Mouse (Mus musculus): ENCODE data around the gene Mlph.

The Mlph gene

DNA sequence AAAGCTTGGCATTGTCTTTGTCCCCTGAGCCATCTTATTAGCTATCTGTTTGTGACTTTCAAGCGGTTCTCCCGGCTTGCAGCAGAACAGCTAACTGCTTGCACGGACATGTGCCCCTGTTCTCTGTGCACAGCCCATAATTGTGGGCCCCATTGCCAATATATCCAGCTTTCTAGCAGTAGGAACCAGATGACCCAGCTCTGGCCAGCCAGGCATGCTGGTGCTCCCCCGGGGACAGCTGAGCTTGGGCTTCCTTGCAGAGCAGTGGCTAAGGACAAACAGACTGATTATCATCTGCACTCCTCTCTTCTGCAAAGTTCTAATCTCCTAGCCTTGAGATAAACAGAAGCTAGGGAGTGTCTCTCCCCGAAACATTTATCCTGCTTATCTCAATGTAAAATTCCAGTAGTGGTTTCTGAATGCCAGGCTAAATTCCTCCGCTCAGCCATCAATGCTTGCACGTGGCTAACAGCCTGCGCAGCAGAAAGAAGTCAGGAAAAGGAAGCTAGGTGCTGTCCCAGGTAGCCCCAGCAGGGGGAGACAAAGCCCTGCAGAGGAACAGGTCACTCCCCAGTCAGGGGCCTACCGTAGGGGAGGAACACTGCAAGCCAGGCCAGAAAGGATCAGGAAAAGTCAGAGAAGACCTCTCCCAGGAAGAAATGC, 58.2 kb downstream of the Mlph start:
- peak; percentile 56 to 63 for DNase-seq

DNA sequence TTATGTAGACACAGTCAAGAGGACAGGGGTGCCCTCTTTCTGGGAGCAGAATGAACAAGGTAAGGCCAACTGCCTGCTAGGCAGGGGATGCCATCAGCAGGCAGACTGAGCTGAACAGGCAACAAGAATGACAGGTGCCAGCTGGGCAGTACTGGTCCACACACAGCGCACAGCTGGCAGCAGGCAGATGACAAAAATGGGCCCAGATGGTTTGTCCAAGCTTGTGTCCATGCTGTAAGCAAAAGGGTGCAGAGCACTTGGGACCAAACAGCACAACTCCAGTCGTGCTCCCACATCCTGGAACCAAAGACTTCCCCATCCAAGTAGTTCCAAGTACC, 58.7 kb downstream of the Mlph start:
- no peak for DNase-seq

DNA sequence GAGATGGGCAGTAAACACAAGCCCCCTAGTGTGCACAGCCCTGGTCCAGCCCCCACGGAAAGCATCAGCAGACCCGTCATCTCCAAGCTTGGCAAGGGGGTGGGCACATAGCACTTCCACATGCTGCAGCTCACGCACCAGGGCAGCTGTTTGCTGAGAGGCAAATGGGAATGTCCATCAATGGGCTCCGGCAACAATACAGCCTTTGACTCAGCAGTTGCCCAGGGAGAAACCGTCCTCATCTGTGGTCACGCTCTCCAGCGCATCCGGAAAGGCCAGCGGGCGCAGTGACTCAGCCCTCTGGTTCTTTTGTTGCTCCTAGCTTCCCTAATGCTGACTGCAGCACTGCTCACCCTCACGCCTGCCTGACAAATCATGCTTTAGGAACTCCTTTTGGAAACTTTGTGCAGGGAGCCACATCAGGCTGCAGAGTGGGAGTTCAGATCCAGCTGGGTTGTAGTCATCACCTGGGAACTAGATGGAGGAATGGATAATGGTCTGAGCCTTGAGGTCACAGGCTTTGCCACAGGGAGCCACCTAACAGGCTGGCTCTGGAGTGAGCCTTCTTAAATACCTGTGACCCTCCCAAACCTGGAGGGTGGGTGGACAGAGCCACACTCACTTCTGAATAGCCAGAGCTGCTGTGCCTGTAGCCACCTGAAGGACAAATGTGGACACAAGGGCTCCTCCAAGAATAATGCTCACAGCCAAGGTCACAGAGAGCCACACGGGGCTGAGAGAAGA, 60.2 kb downstream of the Mlph start:
- no peak for DNase-seq

GRCm38 (mm10) chr1:90975960-90976359, 61.1 kb downstream of the Mlph start:
- DNase-seq, result no peak

DNA sequence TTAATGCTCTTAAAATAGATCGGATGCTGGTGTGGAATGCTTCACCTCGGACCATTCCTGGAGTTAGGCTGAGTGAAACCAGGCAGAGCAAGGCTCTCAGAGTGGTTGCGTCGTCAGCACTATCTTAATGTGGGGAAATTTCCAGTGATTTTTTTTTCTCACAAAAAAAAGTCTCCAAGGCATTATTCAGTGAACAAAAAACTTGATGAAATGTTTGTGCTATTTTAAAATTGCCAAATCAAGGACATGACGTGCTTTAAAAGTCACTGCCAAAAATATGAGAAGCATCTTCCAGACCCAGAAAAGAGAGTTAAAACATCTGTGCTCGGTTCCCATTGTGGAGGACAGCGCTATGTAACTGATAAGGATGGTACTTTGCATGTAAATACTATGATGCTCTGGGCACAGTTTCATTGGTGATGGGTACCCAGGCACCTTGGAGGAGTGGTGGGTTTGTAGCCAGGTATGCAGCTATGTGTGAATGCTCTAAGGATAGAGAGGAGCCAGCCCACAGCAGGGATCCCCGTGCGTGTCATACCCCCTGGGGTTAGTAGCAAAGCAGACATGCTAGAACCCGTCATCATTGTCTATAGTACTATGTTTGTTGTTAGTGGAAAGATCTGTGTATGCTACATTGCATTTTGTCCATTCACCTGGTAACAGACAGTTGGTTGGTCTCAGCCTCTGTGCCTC, 65.9 kb downstream of the Mlph start:
- no peak for DNase-seq

DNA sequence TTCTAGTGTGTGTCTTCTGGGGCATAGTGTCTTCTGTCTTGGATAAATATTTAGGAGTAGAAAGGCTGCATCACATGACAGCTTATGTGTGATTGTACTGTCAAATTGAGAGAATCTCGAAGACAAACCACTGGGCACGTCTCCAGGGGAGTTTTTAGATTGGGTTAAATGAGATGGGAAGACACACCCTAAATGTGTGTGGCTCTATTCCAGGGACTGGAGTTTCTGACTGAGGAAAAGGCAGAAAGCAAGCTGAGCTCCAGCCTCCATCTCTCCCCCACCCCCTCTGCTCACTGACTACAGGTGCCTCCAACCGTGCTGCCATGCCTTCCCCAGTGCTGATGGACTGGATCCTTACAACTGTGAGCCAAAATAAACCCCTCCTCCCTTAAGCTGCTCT, 66.5 kb downstream of the Mlph start:
- no peak for DNase-seq

GRCm38 (mm10) chr1:90995916-90996315, 81.0 kb downstream of the Mlph start:
- DNase-seq, result no peak

- no peak for DNase-seq
Observed at GRCm38 (mm10) chr1:90997136-90997535, 82.3 kb downstream of the Mlph start.

DNA sequence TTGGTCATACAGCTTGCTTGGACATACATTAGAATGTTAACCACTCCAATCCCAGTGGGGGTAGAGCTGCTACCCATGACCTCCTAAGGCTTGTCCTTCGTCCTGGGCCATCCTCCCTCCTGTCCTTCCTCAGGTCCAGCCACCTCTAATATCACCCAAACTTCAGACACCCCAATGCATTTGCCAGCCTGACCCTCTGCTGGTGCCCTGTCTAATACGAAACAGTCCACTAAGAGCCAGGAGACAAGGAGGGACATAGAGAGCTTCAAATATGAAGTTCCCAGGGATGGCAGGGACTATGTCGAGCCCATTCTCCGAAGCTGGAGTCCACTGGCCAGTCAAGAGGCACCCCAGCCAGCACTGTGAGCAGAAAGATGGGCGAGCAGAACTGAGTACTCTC, 82.8 kb downstream of the Mlph start:
- DNase-seq, result no peak

- no peak for DNase-seq
Observed at GRCm38 (mm10) chr1:90998268-90998890, 83.5 kb downstream of the Mlph start, which contains the start of gene Lrrfip1. TSS of gene Lrrfip1 (plus strand) at chr1:90998737.

DNA sequence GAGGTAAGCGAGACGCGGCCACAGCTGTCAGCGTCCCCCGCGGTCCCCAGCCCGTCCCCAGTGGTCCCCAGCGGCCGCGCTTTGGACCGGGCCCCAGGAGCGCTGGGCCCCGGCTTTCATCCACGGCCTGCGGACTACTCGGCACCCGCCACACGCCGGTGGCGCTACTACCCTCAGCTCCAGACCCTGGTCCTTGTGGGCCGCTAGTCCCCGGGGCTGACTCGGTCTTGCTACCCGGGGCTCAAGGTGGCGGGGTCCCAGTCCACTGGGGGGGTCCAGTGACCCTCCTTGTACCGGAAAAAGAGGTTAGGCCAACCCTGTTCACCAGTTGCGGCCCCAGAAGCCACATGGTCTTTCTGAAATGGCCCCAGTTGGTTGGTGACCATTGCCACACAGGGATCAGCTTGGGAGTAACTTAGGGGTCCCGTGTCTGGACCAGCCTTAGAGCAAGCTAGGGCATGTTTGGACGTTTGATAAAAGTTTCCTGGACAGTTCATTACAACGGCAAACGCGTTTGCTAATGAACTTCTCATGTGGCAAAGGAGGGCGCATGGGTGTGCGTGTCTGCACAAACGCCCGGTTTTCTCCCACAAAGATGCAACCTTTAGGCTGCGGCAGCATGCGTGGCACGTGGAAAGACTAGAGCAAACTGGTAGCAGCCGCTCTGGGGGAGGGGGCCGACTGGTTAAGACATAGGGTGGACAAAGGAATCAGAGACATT, 84.2 kb downstream of the Mlph start:
- DNase-seq, result no peak

- no peak for DNase-seq
Observed at GRCm38 (mm10) chr1:90999911-91000601, 85.2 kb downstream of the Mlph start.
